Mouse (Mus musculus) kidney, adult 18-20 months (tissue): Measurements from ENCODE around the gene Clp1.
"Not testable (repeated sequence)": the region's sequence is repeated elsewhere in the genome, so short reads cannot be mapped to it uniquely, and the experiment has no call there.

Experiments
- DNase-seq: peaks from one replicate; pipeline ENCODE4 v3.0.0; 2021

Gene Clp1

GRCm38 (mm10) chr2:84737451-84737925 is 10.3 kb upstream of the Clp1 start:
- no peak for DNase-seq

GRCm38 (mm10) chr2:84736312-84737161 is 9.4 kb upstream of the Clp1 start:
- DNase-seq: no peak

- no peak for DNase-seq
Observed at GRCm38 (mm10) chr2:84735346-84735920, 8.3 kb upstream of the Clp1 start.

GRCm38 (mm10) chr2:84734919-84735318 is 7.8 kb upstream of the Clp1 start:
- DNase-seq: no peak

GRCm38 (mm10) chr2:84734351-84734864 is 7.3 kb upstream of the Clp1 start:
- DNase-seq: no peak

- no peak for DNase-seq
Observed at GRCm38 (mm10) chr2:84733579-84734300, 6.6 kb upstream of the Clp1 start, which contains the start of gene Ypel4. Gene Ypel4, plus strand, starts transcription at chr2:84734058.

GRCm38 (mm10) chr2:84732394-84732793 is 5.2 kb upstream of the Clp1 start:
- DNase-seq: no peak

- DNase-seq: peak; percentile 18
Observed at GRCm38 (mm10) chr2:84731206-84731605, 4.1 kb upstream of the Clp1 start.

GRCm38 (mm10) chr2:84728191-84728590 is 1.0 kb upstream of the Clp1 start:
- DNase-seq: not testable (repeated sequence)

- DNase-seq: no peak
Observed at GRCm38 (mm10) chr2:84726716-84727115, 434 bp downstream of the Clp1 start.

GRCm38 (mm10) chr2:84725770-84726169 is 1.4 kb downstream of the Clp1 start:
- DNase-seq: no peak

- no peak for DNase-seq
Observed at GRCm38 (mm10) chr2:84723856-84724255, 3.3 kb downstream of the Clp1 start.

GRCm38 (mm10) chr2:84721182-84721581 is 6.0 kb downstream of the Clp1 start:
- DNase-seq: no peak

GRCm38 (mm10) chr2:84720718-84721117 is 6.4 kb downstream of the Clp1 start:
- no peak for DNase-seq

GRCm38 (mm10) chr2:84717357-84717756 is 9.8 kb downstream of the Clp1 start:
- DNase-seq: no peak

GRCm38 (mm10) chr2:84716423-84717355 is 10.5 kb downstream of the Clp1 start:
- no peak for DNase-seq

- peak; percentile 83 for DNase-seq
Observed at GRCm38 (mm10) chr2:84715562-84716361, 11.4 kb downstream of the Clp1 start.

- peak; percentile 99 for DNase-seq
Observed at GRCm38 (mm10) chr2:84714811-84715561, 12.2 kb downstream of the Clp1 start, which contains the start of gene Zdhhc5. Gene Zdhhc5, minus strand, starts transcription at chr2:84715180.

GRCm38 (mm10) chr2:84714422-84714810 is 12.7 kb downstream of the Clp1 start:
- no peak for DNase-seq

- DNase-seq: no peak
Observed at GRCm38 (mm10) chr2:84711898-84712297, 15.3 kb downstream of the Clp1 start.
